15 mouse cellular contexts compared by ENCODE assay signal in genomic region chr3:158558631-158559030, GRCm38 (mm10). TPM values are rescaled to one million over a fixed set of nuclear protein-coding genes. Genes with fewer than 3 reads are reported as not detected.
DNase-seq lines count a peak whose midpoint lies in the region; ATAC-seq and TF ChIP-seq lines count a peak whose summit lies in the region.
"Had no signal": no experiment of that assay in that cellular context is flagged by ENCODE, and none has a peak within 500 bp of the region (broad histone marks: within the 10 kb centered on the region; RNA-seq: fewer than 3 reads in every experiment).

No protein-coding gene starts in this region.

- H3K27ac ChIP-seq in forebrain, embryonic 13.5 days: no peak overlapping the region
- no peak overlapping the region for H3K27ac ChIP-seq in forebrain, embryonic 10.5 days
- no peak overlapping the region for H3K27ac ChIP-seq in neural tube, embryonic 12.5 days
- no peak overlapping the region for H3K27ac ChIP-seq in lung, postnatal 0 days (ENCODE audit: low read length)
- H3K27ac ChIP-seq: heart, embryonic 15.5 days; limb, embryonic 15.5 days; lung, embryonic 15.5 days had no signal

- peak overlapping the region; percentile 79 for H3K4me3 ChIP-seq in forebrain, embryonic 13.5 days
- no peak overlapping the region for H3K4me3 ChIP-seq in forebrain, embryonic 10.5 days
- no peak overlapping the region for H3K4me3 ChIP-seq in neural tube, embryonic 12.5 days
- H3K4me3 ChIP-seq in lung, postnatal 0 days (ENCODE audit: low read depth, low read length): no peak overlapping the region
- H3K4me3 ChIP-seq: limb, embryonic 15.5 days; lung, embryonic 15.5 days had no signal

- intact Hi-C loops in left cerebral cortex, postnatal 14 days (cut with DNase I): no loop called here

- H3K4me1 ChIP-seq in forebrain, embryonic 13.5 days: peaks cover 21% of the 10 kb centered on the region
- H3K4me1 ChIP-seq in forebrain, embryonic 10.5 days: peaks cover 42% of the 10 kb centered on the region
- H3K4me1 ChIP-seq in neural tube, embryonic 12.5 days: peaks cover 16% of the 10 kb centered on the region; the same call in 1 of the 2 replicates
- no peaks in the 10 kb centered on the region for H3K4me1 ChIP-seq in lung, postnatal 0 days (ENCODE audit: insufficient read depth, low read depth, low read length)

- TF ChIP-seq EP300 in lung, postnatal 0 days (IDR thresholded peaks at IDR 0.05): no peak

- no peaks in the 10 kb centered on the region for H3K9me3 ChIP-seq in forebrain, embryonic 13.5 days (replicated peaks)
- H3K9me3 ChIP-seq in forebrain, embryonic 10.5 days: no peaks in the 10 kb centered on the region
- H3K9me3 ChIP-seq in neural tube, embryonic 12.5 days: no peaks in the 10 kb centered on the region
- H3K9me3 ChIP-seq in lung, postnatal 0 days (ENCODE audit: low read length): no peaks in the 10 kb centered on the region
- H3K9me3 ChIP-seq: heart, embryonic 15.5 days; limb, embryonic 15.5 days; lung, embryonic 15.5 days had no signal

- no peaks in the 10 kb centered on the region for H3K36me3 ChIP-seq in forebrain, embryonic 13.5 days (ENCODE audit: poor library complexity, severe bottlenecking)
- no peaks in the 10 kb centered on the region for H3K36me3 ChIP-seq in forebrain, embryonic 10.5 days (replicated peaks)
- no peaks in the 10 kb centered on the region for H3K36me3 ChIP-seq in neural tube, embryonic 12.5 days
- H3K36me3 ChIP-seq in lung, postnatal 0 days (ENCODE audit: insufficient read depth, low read length): no peaks in the 10 kb centered on the region
- H3K36me3 ChIP-seq: heart, embryonic 15.5 days; limb, embryonic 15.5 days; lung, embryonic 15.5 days had no signal

- TF ChIP-seq CTCF in lung, postnatal 0 days (IDR thresholded peaks at IDR 0.05): no peak

- DNase-seq in forebrain, embryonic 10.5 days (ENCODE audit: extremely low spot score, low spot score): no peak
- DNase-seq in neural tube, embryonic 10.5 days (ENCODE audit: extremely low spot score, low spot score): no peak
- DNase-seq in left cerebral cortex, postnatal 14 days (ENCODE audit: low spot score in 2 of 2): peak; percentile 51 to 64
- DNase-seq in telencephalon, adult 2 months (ENCODE audit: low read depth, low spot score): peak; percentile 76
- no peak for DNase-seq in lung, postnatal 0 days (ENCODE audit: low spot score)
- no peak for DNase-seq in Muller cell, postnatal 12 days (ENCODE audit: inconsistent ontology term)
- DNase-seq: adrenal gland, postnatal 36 days; gastrocnemius, postnatal 14 days; kidney, adult 2 months had no signal

- ATAC-seq in forebrain, embryonic 13.5 days: no peak
- no peak for ATAC-seq in neural tube, embryonic 12.5 days (ENCODE audit: low FRiP score, low read depth)
- no peak for ATAC-seq in lung, postnatal 0 days

- H3K27me3 ChIP-seq in forebrain, embryonic 13.5 days: no peaks in the 10 kb centered on the region
- H3K27me3 ChIP-seq in forebrain, embryonic 10.5 days (ENCODE audit: poor library complexity, severe bottlenecking): peaks cover 51% of the 10 kb centered on the region
- H3K27me3 ChIP-seq in neural tube, embryonic 12.5 days (replicated peaks): 0 out of 2 replicates have a peak, but pooled peaks cover 6% of the 10 kb centered on the region
- H3K27me3 ChIP-seq in lung, postnatal 0 days (replicated peaks; ENCODE audit: insufficient read depth, low read length): peaks cover 20% of the 10 kb centered on the region; the same call in 1 of the 2 replicates

- H3K4me2 ChIP-seq in forebrain, embryonic 13.5 days: peak overlapping the region; percentile 83
- H3K4me2 ChIP-seq in neural tube, embryonic 12.5 days (replicated peaks): peak overlapping the region; percentile 96
- no peak overlapping the region for H3K4me2 ChIP-seq in lung, postnatal 0 days (replicated peaks; ENCODE audit: low read depth, low read length)

- no peak overlapping the region for H3K9ac ChIP-seq in forebrain, embryonic 13.5 days
- no peak overlapping the region for H3K9ac ChIP-seq in neural tube, embryonic 12.5 days
- no peak overlapping the region for H3K9ac ChIP-seq in lung, postnatal 0 days (replicated peaks; ENCODE audit: low read depth)
- H3K9ac ChIP-seq: heart, embryonic 15.5 days; limb, embryonic 15.5 days; lung, embryonic 15.5 days had no signal

RNA-seq across cellular contexts. Expression of gene Lrrc7, which starts 3.4 kb away (rescaled TPM):
- 9.6 TPM in 2 replicates for polyA plus RNA-seq in forebrain, embryonic 13.5 days (2015; fragmentation: Nextera tagmentation; extraction: Ambion mirVana)
- polyA plus RNA-seq in forebrain, embryonic 10.5 days (2016; fragmentation: Nextera tagmentation; extraction: Ambion mirVana): 0.31 and 0.60 TPM in 2 replicates
- polyA plus RNA-seq in neural tube, embryonic 12.5 days (2016; fragmentation: Nextera tagmentation; extraction: Ambion mirVana): 5.7 and 7.1 TPM in 2 replicates
- total RNA-seq in left cerebral cortex, postnatal 14 days (2021): 100 to 1,000 TPM; 123 to 142 TPM
- not detected in 2 replicates for polyA plus RNA-seq in lung, postnatal 0 days (2015; fragmentation: Nextera tagmentation; extraction: Ambion mirVana)
- total RNA-seq: monocyte, adult 5-6 weeks had no signal
- polyA plus RNA-seq: kidney, adult 2 months had no signal

Comparison
In these comparisons a context has a peak if more than half of its experiments do, and no peak if none do; other contexts are left out.
1. DNase-seq: peak in left cerebral cortex, postnatal 14 days (2 of 2) and telencephalon, adult 2 months (single experiment); none in forebrain, embryonic 10.5 days (single experiment), neural tube, embryonic 10.5 days (single experiment), lung, postnatal 0 days (single experiment) and Muller cell, postnatal 12 days (single experiment).